Mouse (Mus musculus): ENCODE measurements around the gene Zdhhc4. TPM values are rescaled to one million over a fixed set of nuclear protein-coding genes. Genes with fewer than 3 reads are reported as not detected.

Zdhhc4 gene
- polyA plus RNA-seq (2015; fragmentation: Nextera tagmentation; extraction: Ambion mirVana): 62.6 and 65.2 TPM in 2 replicates

DNA sequence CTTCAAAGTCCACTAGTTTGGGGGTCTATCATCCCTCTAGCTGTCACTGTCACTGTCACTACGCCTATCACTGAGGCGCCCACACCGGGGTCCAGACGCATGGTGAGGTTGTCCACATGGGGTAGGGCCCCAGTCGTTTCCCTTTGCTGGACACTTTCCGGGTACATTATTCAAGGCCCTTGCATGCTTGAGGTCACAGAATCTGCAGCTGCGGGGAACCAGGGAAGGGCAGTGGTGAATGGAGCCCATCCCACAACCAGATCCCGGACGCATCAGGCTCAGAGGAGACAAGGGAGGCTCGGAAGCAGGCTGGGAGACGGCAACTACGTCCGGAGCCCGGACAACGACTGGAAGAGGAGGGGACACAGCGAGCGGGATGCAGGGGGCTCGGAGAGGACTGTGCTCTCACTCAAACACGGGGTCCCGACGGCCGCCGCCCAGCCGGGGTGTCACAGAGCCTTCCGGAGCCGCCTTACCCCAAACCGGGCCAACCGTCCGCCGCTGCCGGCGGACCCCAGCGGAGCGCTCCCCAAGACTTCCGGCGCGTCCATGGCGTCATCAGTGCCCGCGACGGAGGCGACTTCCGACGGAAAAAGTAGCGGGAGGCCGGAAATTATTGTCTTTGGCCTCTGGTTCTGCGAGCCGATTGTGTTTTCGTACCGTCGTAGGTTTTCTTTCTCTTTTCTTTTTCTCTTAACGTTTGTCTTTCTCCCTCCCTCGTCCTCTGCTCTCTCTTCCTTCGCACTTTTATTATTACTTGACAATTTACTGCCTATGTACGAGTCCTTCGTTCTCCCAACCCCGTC, at the start of gene Zdhhc4:
Gene Zdhhc4, minus strand, starts transcription at position 567 of the 806 bp plus-strand sequence.
- TF ChIP-seq EP300 (optimal IDR thresholded peaks at IDR 0.05) (no peak), CTCF (IDR thresholded peaks at IDR 0.05; ENCODE audit: low read depth) (no peak)
- no peaks in the 10 kb centered on the region for H3K27me3 ChIP-seq (ENCODE audit: control insufficient read depth, insufficient read depth, low read length)
- peak within 1 kb of the TSS; percentile 85 for H3K27ac ChIP-seq (replicated peaks)
- peak within 1 kb of the TSS; percentile 91 for H3K4me3 ChIP-seq (ENCODE audit: low read depth, low read length)
- ATAC-seq (ENCODE audit: low FRiP score, low TSS enrichment) (peak; percentile 71), DNase-seq (ENCODE audit: low spot score) (peak; percentile 91)
- peaks cover 16% of the 10 kb centered on the region; the same call in 1 of the 2 replicates for H3K36me3 ChIP-seq (ENCODE audit: control insufficient read depth, insufficient read depth, low read length)
- H3K4me2 ChIP-seq (replicated peaks; ENCODE audit: low read depth): peak within 1 kb of the TSS; percentile 91
- no peaks in the 10 kb centered on the region for H3K9me3 ChIP-seq (ENCODE audit: control insufficient read depth, low read length)
- peak within 1 kb of the TSS; percentile 92 for H3K9ac ChIP-seq (ENCODE audit: low read length)
- H3K4me1 ChIP-seq (replicated peaks; ENCODE audit: control insufficient read depth, insufficient read depth): peaks cover 5% of the 10 kb centered on the region; the same call in 1 of the 2 replicates
- under 1% methylated on average over 55 of the region's 57 CpGs for WGBS

DNA sequence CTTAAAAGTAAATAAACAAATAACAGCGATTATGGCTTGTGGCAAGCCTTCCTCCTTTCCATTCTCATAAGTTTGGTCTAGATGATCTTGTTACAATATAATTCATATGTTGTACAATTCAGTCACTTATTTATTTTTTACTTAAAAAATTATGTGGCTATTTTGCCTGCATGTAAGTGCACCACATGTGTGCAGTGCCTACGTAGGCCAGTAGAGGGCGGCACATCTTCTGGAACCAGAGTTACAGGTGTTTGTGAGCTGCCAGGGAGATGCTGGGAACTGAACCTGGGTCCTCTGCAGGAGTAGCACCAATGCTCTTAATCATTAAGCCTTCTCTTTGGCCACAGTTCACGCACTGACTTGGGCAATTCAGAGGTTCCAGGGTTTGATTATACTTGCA, 47.1 kb upstream of the Zdhhc4 start:
- H3K27ac ChIP-seq (replicated peaks): no peak overlapping the region
- WGBS: 87% methylated on average over 4 of the region's 4 CpGs
- H3K9ac ChIP-seq (ENCODE audit: low read length): no peak overlapping the region
- TF ChIP-seq CTCF (IDR thresholded peaks at IDR 0.05; ENCODE audit: low read depth): peak; percentile 56
- no peak for TF ChIP-seq EP300 (optimal IDR thresholded peaks at IDR 0.05)
- H3K9me3 ChIP-seq (ENCODE audit: control insufficient read depth, low read length): no peaks in the 10 kb centered on the region
- DNase-seq (ENCODE audit: low spot score) (no peak), ATAC-seq (ENCODE audit: low FRiP score, low TSS enrichment) (no peak)
- no peaks in the 10 kb centered on the region; the same call in 1 of the 2 replicates for H3K27me3 ChIP-seq (ENCODE audit: control insufficient read depth, insufficient read depth, low read length)
- no peak overlapping the region for H3K4me2 ChIP-seq (replicated peaks; ENCODE audit: low read depth)
- H3K4me1 ChIP-seq (replicated peaks; ENCODE audit: control insufficient read depth, insufficient read depth): no peaks in the 10 kb centered on the region
- H3K4me3 ChIP-seq (ENCODE audit: low read depth, low read length): no peak overlapping the region
- no peaks in the 10 kb centered on the region for H3K36me3 ChIP-seq (ENCODE audit: control insufficient read depth, insufficient read depth, low read length)

DNA sequence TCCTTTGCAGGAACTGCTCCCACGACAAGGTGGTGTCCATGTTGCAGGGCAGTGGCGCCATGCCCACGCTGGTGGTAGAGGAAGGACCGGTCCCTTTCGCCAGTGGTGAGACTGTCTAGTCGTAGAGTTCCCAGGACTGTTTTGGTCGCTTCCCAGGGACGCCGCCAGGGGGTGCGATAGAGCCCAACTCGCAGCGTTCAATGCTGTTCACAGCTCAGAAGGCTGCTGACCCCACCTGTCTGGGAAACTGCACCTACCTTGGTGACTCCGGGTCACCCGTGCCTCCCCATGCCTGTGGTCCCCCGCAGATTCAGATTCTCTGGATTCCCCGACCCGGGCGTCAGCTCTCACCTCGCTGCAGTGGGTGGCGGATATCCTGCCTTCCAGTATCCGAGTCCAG, 46.2 kb upstream of the Zdhhc4 start:
- Histone ChIP-seq H3K27me3 (ENCODE audit: control insufficient read depth, insufficient read depth, low read length) (no peaks in the 10 kb centered on the region; the same call in 1 of the 2 replicates), H3K4me3 (ENCODE audit: low read depth, low read length) (peak overlapping the region; percentile 19), H3K9ac (ENCODE audit: low read length) (0 out of 2 replicates have a peak overlapping the region, but pooled peaks have one; percentile 13), H3K27ac (replicated peaks) (peak overlapping the region; percentile 71; the same call in 1 of the 2 replicates), H3K9me3 (ENCODE audit: control insufficient read depth, low read length) (no peaks in the 10 kb centered on the region), H3K36me3 (ENCODE audit: control insufficient read depth, insufficient read depth, low read length) (no peaks in the 10 kb centered on the region), H3K4me2 (replicated peaks; ENCODE audit: low read depth) (peak overlapping the region; percentile 51), H3K4me1 (replicated peaks; ENCODE audit: control insufficient read depth, insufficient read depth) (no peaks in the 10 kb centered on the region)
- TF ChIP-seq CTCF (IDR thresholded peaks at IDR 0.05; ENCODE audit: low read depth): peak; percentile 89
- no peak for TF ChIP-seq EP300 (optimal IDR thresholded peaks at IDR 0.05)
- ATAC-seq (ENCODE audit: low FRiP score, low TSS enrichment): peak; percentile 78
- WGBS: 5% methylated on average over 21 of the region's 21 CpGs
- DNase-seq (ENCODE audit: low spot score): peak; percentile 86

DNA sequence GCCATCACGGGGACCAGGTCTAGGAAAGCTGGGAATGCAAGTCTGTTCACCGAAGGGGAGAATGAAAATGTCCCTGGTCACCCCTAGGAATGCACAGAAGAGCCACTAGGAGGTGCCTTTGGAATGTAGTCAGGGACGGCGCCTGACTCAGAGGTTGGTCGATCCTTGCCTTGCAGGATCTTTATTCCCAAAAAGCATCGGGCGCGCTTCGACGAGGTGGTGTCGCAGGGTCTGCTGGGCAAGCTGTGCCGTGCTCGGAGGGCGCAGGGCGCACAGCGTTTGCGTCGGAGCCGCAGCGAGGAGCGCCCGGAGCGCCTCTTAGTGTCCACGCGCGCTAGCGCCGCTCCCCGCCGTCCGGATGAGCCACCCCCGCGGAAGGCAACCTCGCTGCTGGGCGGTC, 43.8 kb upstream of the Zdhhc4 start:
- 2% methylated on average over 28 of the region's 35 CpGs for WGBS
- ATAC-seq (ENCODE audit: low FRiP score, low TSS enrichment) (no peak), DNase-seq (ENCODE audit: low spot score) (peak; percentile 33)
- TF ChIP-seq CTCF (IDR thresholded peaks at IDR 0.05; ENCODE audit: low read depth) (peak; percentile 72), EP300 (optimal IDR thresholded peaks at IDR 0.05) (no peak)
- Histone ChIP-seq H3K4me2 (replicated peaks; ENCODE audit: low read depth) (peak overlapping the region; percentile 62), H3K36me3 (ENCODE audit: control insufficient read depth, insufficient read depth, low read length) (no peaks in the 10 kb centered on the region), H3K9me3 (ENCODE audit: control insufficient read depth, low read length) (no peaks in the 10 kb centered on the region), H3K9ac (ENCODE audit: low read length) (peak overlapping the region; percentile 41; the same call in 1 of the 2 replicates), H3K27me3 (ENCODE audit: control insufficient read depth, insufficient read depth, low read length) (no peaks in the 10 kb centered on the region; the same call in 1 of the 2 replicates), H3K4me1 (replicated peaks; ENCODE audit: control insufficient read depth, insufficient read depth) (no peaks in the 10 kb centered on the region), H3K27ac (replicated peaks) (no peak overlapping the region), H3K4me3 (ENCODE audit: low read depth, low read length) (peak overlapping the region; percentile 37)

DNA sequence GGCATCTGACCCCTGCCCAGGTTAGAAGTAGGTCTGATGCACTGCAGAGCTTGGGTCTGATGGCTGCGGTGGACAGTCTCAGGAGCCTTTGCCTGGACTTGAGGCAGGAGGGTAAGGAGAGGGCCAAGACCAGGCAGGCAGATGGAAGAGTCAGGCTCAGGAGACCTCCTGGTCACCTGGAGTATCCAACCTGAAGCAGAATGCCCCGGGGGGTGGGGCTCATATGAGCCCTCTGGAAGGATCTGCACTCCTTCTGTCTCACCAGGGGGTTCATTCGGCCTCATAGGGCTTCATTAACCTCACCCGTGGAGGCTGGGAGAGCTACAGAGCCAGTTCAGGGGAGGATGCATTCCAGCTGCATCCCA, 42.1 kb upstream of the Zdhhc4 start:
- no peaks in the 10 kb centered on the region for H3K4me1 ChIP-seq (replicated peaks; ENCODE audit: control insufficient read depth, insufficient read depth)
- no peak overlapping the region for H3K9ac ChIP-seq (ENCODE audit: low read length)
- H3K27ac ChIP-seq (replicated peaks): no peak overlapping the region
- no peaks in the 10 kb centered on the region for H3K9me3 ChIP-seq (ENCODE audit: control insufficient read depth, low read length)
- no peak overlapping the region for H3K4me3 ChIP-seq (ENCODE audit: low read depth, low read length)
- no peak overlapping the region for H3K4me2 ChIP-seq (replicated peaks; ENCODE audit: low read depth)
- no peaks in the 10 kb centered on the region for H3K36me3 ChIP-seq (ENCODE audit: control insufficient read depth, insufficient read depth, low read length)
- DNase-seq (ENCODE audit: low spot score): no peak
- 53% methylated on average over 4 of the region's 4 CpGs for WGBS
- no peaks in the 10 kb centered on the region; the same call in 1 of the 2 replicates for H3K27me3 ChIP-seq (ENCODE audit: control insufficient read depth, insufficient read depth, low read length)
- TF ChIP-seq EP300 (optimal IDR thresholded peaks at IDR 0.05): no peak
- no peak for TF ChIP-seq CTCF (IDR thresholded peaks at IDR 0.05; ENCODE audit: low read depth)
- no peak for ATAC-seq (ENCODE audit: low FRiP score, low TSS enrichment)

All from stomach, postnatal 0 days (tissue).